Mouse (Mus musculus): ENCODE results near the gene Frat1. TPM values are rescaled to one million over a fixed set of nuclear protein-coding genes. Genes with fewer than 3 reads are reported as not detected.

Frat1 gene
- polyA plus RNA-seq (2012; rRNA removed) = 12.0 and 14.8 TPM in 2 replicates

DNA sequence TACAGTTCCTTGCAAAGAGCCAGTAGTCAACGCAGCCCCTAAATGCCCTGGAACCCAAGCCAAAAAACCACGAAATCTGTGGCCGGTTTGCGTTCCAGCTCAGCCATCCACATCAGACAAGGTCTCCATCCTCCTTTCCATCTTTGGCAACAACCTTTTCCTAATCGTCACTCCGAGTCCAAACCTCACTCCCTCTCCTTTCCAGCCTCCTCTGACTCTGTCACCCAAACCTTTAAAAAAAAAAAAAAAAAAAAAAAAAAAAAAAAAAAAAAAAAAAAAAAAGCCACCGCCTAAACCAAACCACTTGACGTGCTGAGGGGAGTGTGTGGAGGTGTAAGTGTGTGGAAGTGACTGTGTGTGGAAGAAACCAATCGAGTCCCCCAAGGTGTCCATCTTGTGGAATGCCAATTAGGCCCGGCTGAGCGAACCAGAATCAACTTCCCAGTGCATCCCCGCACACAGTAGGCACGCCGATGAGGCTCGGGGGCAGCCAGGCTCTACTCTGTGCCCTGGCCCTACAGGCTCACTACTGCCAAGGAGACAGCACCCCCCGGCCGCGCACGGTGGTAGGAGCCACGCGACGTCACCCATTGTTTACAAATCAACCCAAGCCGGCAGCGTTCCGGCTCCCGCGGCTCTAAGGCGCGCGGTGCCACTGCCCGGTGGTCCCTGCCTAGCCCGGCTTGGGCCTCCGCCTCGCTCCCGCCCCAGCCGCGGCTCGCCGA, at the start of gene Frat1:
Frat1 (plus strand) TSS at position 590 of the 725 bp plus-strand sequence.
- peak; percentile 99 for DNase-seq (ENCODE audit: low read depth)
- TF ChIP-seq CTCF (IDR thresholded peaks at IDR 0.05; ENCODE audit: borderline replicate concordance, extremely low read depth, insufficient read depth, insufficient read length) = no peak
- peak; percentile 70 for TF ChIP-seq POLR2A (IDR thresholded peaks at IDR 0.05; ENCODE audit: borderline replicate concordance, extremely low read depth, insufficient read depth, insufficient read length, poor library complexity, severe bottlenecking)

GRCm38 (mm10) chr19:41786896-41787295, 42.9 kb upstream of the Frat1 start:
- TF ChIP-seq POLR2A (IDR thresholded peaks at IDR 0.05; ENCODE audit: borderline replicate concordance, extremely low read depth, insufficient read depth, insufficient read length, poor library complexity, severe bottlenecking) = no peak
- no peak for TF ChIP-seq CTCF (IDR thresholded peaks at IDR 0.05; ENCODE audit: borderline replicate concordance, extremely low read depth, insufficient read depth, insufficient read length)

DNA sequence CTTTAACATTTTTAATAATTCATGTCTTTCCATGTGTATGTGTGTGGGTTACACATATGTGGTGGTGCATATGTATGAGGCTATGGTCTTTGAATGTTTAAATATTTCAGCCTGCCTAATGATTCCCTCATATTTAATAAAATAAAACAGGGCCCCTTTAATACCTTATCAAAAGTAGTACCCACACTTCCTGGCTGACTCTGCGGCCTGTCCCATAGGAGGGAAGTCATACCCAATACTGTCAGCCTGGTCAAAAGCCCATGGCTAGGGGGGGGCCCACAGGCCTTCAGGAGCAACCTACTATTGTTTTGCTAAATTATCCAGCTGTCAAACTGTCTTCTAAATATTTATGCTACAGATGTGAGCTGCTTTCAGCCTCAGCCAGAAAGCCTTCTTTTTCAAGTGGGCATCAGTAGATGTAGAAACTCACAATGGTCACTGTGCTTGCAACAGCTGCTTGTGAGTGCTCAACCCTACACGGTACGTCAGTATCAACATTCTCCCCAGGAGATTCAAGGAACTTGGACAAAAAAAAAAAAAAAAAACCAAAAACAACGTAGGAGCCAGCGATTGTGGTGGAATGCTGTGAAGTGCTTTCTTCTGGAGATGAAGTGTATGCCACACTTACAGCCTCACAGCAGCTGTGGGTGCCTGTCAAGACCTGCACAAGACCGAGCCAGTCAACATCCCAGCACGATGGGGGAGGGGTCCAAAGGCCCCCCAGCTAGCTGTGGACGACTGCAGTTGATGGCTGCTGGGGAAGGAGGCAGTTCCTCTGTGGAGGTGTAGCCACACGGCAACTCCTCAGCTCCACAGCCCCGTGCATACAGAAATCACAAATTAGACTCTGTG, 40.4 kb upstream of the Frat1 start:
- TF ChIP-seq POLR2A (IDR thresholded peaks at IDR 0.05; ENCODE audit: borderline replicate concordance, extremely low read depth, insufficient read depth, insufficient read length, poor library complexity, severe bottlenecking) = no peak
- no peak for TF ChIP-seq CTCF (IDR thresholded peaks at IDR 0.05; ENCODE audit: borderline replicate concordance, extremely low read depth, insufficient read depth, insufficient read length)
- no peak for DNase-seq (ENCODE audit: low read depth)

More at GRCm38 (mm10) chr19:41786896-41787295, 42.9 kb upstream of the Frat1 start:
- no peak for DNase-seq (ENCODE audit: low read depth)

GRCm38 (mm10) chr19:41791384-41791783, 38.4 kb upstream of the Frat1 start:
- no peak for DNase-seq (ENCODE audit: low read depth)
- TF ChIP-seq POLR2A (IDR thresholded peaks at IDR 0.05; ENCODE audit: borderline replicate concordance, extremely low read depth, insufficient read depth, insufficient read length, poor library complexity, severe bottlenecking) (no peak), CTCF (IDR thresholded peaks at IDR 0.05; ENCODE audit: borderline replicate concordance, extremely low read depth, insufficient read depth, insufficient read length) (peak; percentile 31; the same call in 1 of the 2 replicates)

DNA sequence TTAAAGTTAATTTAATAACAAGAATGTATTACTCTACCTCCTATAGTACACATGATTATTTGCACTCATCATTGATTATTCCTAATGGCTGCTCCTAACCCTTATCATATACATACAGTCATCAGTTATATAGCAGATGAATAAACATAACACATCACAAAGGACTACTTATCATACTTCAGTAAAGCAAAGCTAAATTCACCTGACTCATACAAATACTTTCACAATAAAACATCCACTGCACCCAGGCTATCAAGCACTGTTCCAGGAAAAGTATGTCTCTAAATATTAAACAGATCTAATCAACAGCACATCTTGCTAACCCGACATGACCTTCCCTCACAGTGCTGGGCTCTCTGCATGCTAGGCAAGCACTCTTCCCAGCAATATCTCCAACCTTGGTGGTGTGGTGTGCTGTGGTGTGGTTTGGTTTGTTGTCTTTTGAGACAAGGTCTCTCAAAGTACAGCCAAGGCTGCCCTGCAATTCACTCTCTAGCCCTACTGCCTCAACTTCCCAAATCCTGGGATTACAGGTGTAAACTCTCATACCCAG, 36.8 kb upstream of the Frat1 start:
- no peak for TF ChIP-seq CTCF (IDR thresholded peaks at IDR 0.05; ENCODE audit: borderline replicate concordance, extremely low read depth, insufficient read depth, insufficient read length)
- no peak for TF ChIP-seq POLR2A (IDR thresholded peaks at IDR 0.05; ENCODE audit: borderline replicate concordance, extremely low read depth, insufficient read depth, insufficient read length, poor library complexity, severe bottlenecking)

GRCm38 (mm10) chr19:41794017-41794416, 35.8 kb upstream of the Frat1 start:
- no peak for DNase-seq (ENCODE audit: low read depth)
- TF ChIP-seq CTCF (IDR thresholded peaks at IDR 0.05; ENCODE audit: borderline replicate concordance, extremely low read depth, insufficient read depth, insufficient read length) = no peak
- no peak for TF ChIP-seq POLR2A (IDR thresholded peaks at IDR 0.05; ENCODE audit: borderline replicate concordance, extremely low read depth, insufficient read depth, insufficient read length, poor library complexity, severe bottlenecking)

More for the DNA sequence above, 36.8 kb upstream of the Frat1 start:
- no peak for DNase-seq (ENCODE audit: low read depth)

GRCm38 (mm10) chr19:41794901-41795300, 34.9 kb upstream of the Frat1 start:
- TF ChIP-seq POLR2A (IDR thresholded peaks at IDR 0.05; ENCODE audit: borderline replicate concordance, extremely low read depth, insufficient read depth, insufficient read length, poor library complexity, severe bottlenecking) = no peak
- no peak for DNase-seq (ENCODE audit: low read depth)

GRCm38 (mm10) chr19:41796148-41796760, 33.5 kb upstream of the Frat1 start:
- no peak for DNase-seq (ENCODE audit: low read depth)
- TF ChIP-seq POLR2A (IDR thresholded peaks at IDR 0.05; ENCODE audit: borderline replicate concordance, extremely low read depth, insufficient read depth, insufficient read length, poor library complexity, severe bottlenecking) (no peak), CTCF (IDR thresholded peaks at IDR 0.05; ENCODE audit: borderline replicate concordance, extremely low read depth, insufficient read depth, insufficient read length) (no peak)

DNA sequence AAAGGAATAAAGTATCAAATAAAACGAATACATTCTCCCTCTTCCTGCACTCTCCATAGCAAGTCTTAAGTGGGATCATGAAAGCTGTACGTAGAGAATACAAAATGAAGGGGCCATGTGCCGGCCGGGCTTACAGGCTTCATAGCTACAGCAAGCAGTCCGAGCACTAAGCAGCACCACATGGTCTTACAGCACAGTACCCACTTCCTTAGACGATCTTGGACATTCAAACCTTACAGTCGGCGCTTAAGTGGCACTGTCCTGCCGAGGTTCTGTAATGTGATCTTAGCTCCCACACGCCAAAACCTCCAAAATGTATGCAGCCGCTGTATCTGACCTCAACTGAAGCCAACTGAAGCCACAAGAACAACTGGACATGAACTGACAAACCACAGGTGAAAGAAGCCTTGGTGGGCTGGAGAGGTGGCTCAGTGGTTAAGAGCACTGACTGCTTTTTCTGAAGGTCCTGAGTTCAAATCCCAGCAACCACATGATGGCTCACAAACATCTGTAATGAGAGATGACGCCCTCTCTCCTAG, 32.9 kb upstream of the Frat1 start:
- DNase-seq (ENCODE audit: low read depth) = no peak
- no peak for TF ChIP-seq CTCF (IDR thresholded peaks at IDR 0.05; ENCODE audit: borderline replicate concordance, extremely low read depth, insufficient read depth, insufficient read length)
- no peak for TF ChIP-seq POLR2A (IDR thresholded peaks at IDR 0.05; ENCODE audit: borderline replicate concordance, extremely low read depth, insufficient read depth, insufficient read length, poor library complexity, severe bottlenecking)

GRCm38 (mm10) chr19:41797536-41797935, 32.2 kb upstream of the Frat1 start:
- TF ChIP-seq POLR2A (IDR thresholded peaks at IDR 0.05; ENCODE audit: borderline replicate concordance, extremely low read depth, insufficient read depth, insufficient read length, poor library complexity, severe bottlenecking) (no peak), CTCF (IDR thresholded peaks at IDR 0.05; ENCODE audit: borderline replicate concordance, extremely low read depth, insufficient read depth, insufficient read length) (no peak)
- DNase-seq (ENCODE audit: low read depth) = no peak

GRCm38 (mm10) chr19:41800451-41800850, 29.3 kb upstream of the Frat1 start:
- no peak for TF ChIP-seq CTCF (IDR thresholded peaks at IDR 0.05; ENCODE audit: borderline replicate concordance, extremely low read depth, insufficient read depth, insufficient read length)
- TF ChIP-seq POLR2A (IDR thresholded peaks at IDR 0.05; ENCODE audit: borderline replicate concordance, extremely low read depth, insufficient read depth, insufficient read length, poor library complexity, severe bottlenecking) = no peak
- DNase-seq (ENCODE audit: low read depth) = no peak

Measured in brain, embryonic 14.5 days (tissue).